Mouse (Mus musculus) adrenal gland, adult 2 months (tissue): ENCODE measurements around the gene Hs6st3. TPM values are rescaled to one million over a fixed set of nuclear protein-coding genes. Genes with fewer than 3 reads are reported as not detected.

Experiments used
- DNase-seq: peaks from one replicate; pipeline ENCODE4 v3.0.0; 2021
- long read RNA-seq: library from polyadenylated mRNA; stranded (forward); transcript quantifications from one replicate; pipeline ENCODE4 v2.0.0, GENCODE M21; 2021
- polyA plus RNA-seq: library from polyadenylated mRNA; depleted of rRNA; stranded (reverse); fragments of >200 nt; gene quantifications from 2 replicates; pipeline ENCODE4 v1.2.3, GENCODE M21; 2012; rRNA removed
- total RNA-seq, 2 experiments: library from RNA; stranded (reverse); gene quantifications; 2 replicates each; pipeline ENCODE4 v1.2.3; 2021

The Hs6st3 gene
- total RNA-seq (under 1 TPM; 0.69 to 0.90 TPM), polyA plus RNA-seq (0.76 and 0.84 TPM in 2 replicates)
- long read RNA-seq, result 0 reads

- peak; percentile 45 for DNase-seq
Observed at GRCm38 (mm10) chr14:119137906-119138785, at the start of gene Hs6st3. Hs6st3 (plus strand) TSS chr14:119138341.

GRCm38 (mm10) chr14:119098851-119099569 lies 39.1 kb upstream of the Hs6st3 start, which contains the start of gene Uggt2:
Uggt2 (minus strand) TSS chr14:119099430.
- peak; percentile 92 for DNase-seq

- no peak for DNase-seq
Observed at GRCm38 (mm10) chr14:119099570-119099891, 38.6 kb upstream of the Hs6st3 start.

GRCm38 (mm10) chr14:119107591-119107990 lies 30.6 kb upstream of the Hs6st3 start:
- DNase-seq, result no peak

GRCm38 (mm10) chr14:119108776-119109301 lies 29.3 kb upstream of the Hs6st3 start:
- no peak for DNase-seq

GRCm38 (mm10) chr14:119109776-119110218 lies 28.3 kb upstream of the Hs6st3 start:
- no peak for DNase-seq

- DNase-seq, result no peak
Observed at GRCm38 (mm10) chr14:119112558-119112957, 25.6 kb upstream of the Hs6st3 start.

GRCm38 (mm10) chr14:119123582-119123981 lies 14.6 kb upstream of the Hs6st3 start:
- DNase-seq, result no peak

GRCm38 (mm10) chr14:119124061-119124460 lies 14.1 kb upstream of the Hs6st3 start:
- DNase-seq, result peak; percentile 15

- no peak for DNase-seq
Observed at GRCm38 (mm10) chr14:119125840-119126239, 12.3 kb upstream of the Hs6st3 start.

- DNase-seq, result no peak
Observed at GRCm38 (mm10) chr14:119127330-119127729, 10.8 kb upstream of the Hs6st3 start.

- DNase-seq, result peak; percentile 84
Observed at GRCm38 (mm10) chr14:119137512-119137905, 632 bp upstream of the Hs6st3 start.

- peak; percentile 25 for DNase-seq
Observed at GRCm38 (mm10) chr14:119138786-119139100, 602 bp downstream of the Hs6st3 start.

- DNase-seq, result no peak
Observed at GRCm38 (mm10) chr14:119139381-119139950, 1.3 kb downstream of the Hs6st3 start.

GRCm38 (mm10) chr14:119153088-119153487 lies 14.9 kb downstream of the Hs6st3 start:
- DNase-seq, result no peak

- DNase-seq, result no peak
Observed at GRCm38 (mm10) chr14:119193905-119194304, 55.8 kb downstream of the Hs6st3 start.

- DNase-seq, result no peak
Observed at GRCm38 (mm10) chr14:119203508-119203907, 65.4 kb downstream of the Hs6st3 start.

- DNase-seq, result no peak
Observed at GRCm38 (mm10) chr14:119215576-119216309, 77.6 kb downstream of the Hs6st3 start.

GRCm38 (mm10) chr14:119227709-119228338 lies 89.7 kb downstream of the Hs6st3 start:
- no peak for DNase-seq

- no peak for DNase-seq
Observed at GRCm38 (mm10) chr14:119233598-119233997, 95.5 kb downstream of the Hs6st3 start.

GRCm38 (mm10) chr14:119247131-119247530 lies 109.0 kb downstream of the Hs6st3 start:
- DNase-seq, result no peak
